Mouse (Mus musculus): ENCODE data around the gene Fbxo2.

DNA sequence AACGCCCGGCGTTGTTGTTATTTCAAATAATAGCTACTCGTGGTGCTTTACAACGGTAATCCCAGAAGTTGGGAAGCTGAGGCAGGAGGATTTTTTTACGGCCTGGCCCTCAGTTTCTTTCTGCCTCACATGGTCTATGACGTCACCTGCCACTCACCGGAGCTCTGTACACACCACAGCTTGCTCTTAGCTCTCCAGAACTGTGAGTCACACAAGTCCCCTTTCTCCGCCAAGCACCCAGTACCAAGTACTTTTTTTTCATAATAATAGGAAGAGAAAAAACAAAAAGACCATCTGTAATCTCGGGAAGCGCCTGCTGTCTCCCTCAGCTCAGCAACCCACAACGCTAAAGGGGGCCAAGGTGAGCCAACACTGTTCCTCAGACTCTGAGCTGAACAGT is 21.1 kb downstream of the Fbxo2 start:
- TF ChIP-seq POLR2A (IDR thresholded peaks at IDR 0.05; ENCODE audit: control insufficient read depth, extremely low read depth, insufficient read depth, low read length, poor library complexity) (no peak), CTCF (IDR thresholded peaks at IDR 0.05; ENCODE audit: borderline replicate concordance, control insufficient read depth, extremely low read depth, insufficient read depth, low read length, poor library complexity) (no peak)

Data from thymus, adult 2 months (tissue).